Comparison of ENCODE assay signal across 9 mouse cellular contexts in the genomic region with DNA sequence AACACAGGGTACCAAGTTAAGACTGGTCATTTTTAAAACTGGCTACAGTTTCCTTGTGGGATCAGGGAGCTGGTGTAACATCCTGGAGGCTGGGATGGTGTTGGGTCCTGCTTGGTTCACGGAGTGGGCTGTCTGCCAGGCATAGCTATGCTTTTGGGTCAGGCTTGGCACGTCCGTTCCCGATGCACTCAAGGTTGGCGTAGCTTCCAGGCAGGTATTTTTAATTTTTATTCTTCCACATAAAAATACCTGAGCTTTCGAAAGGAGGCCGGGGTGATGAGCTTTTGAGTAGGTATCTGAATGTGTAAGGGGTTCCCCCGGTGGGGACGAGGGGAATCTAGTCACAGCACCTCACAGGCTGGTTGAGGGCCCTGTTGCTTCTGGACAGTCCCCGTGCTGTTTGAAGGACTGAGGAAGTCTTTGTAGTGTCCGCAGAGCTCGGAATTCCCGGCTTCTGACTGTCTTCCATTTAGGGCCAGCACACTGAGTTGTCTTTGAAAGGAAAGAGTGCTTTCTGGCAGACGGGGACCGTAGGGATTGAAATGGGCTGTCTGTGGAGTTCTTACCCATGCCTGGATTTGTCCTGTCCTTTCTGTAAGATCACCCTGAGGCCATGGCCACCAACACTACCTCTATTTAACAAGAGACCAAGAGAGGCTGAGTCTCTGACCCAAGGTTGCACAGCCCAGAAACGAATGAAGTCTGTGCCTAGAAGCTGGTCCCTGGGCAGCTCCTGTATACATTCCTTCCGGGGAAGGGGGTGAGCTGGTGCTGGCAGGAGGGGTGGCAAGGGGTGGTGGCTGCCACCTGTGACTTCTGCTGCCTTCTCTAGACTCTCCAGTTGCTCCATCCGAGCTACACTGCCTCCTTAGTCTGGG. TPM values are rescaled to one million over a fixed set of nuclear protein-coding genes. Genes with fewer than 3 reads are reported as not detected.
A peak's percentile ranks its signal among the peaks of the same experiment; 100 is the strongest.
DNase-seq lines count a peak whose midpoint lies in the region; ATAC-seq lines count a peak whose summit lies in the region.
"Had no signal": no experiment of that assay in that cellular context is flagged by ENCODE, and none has a peak within 500 bp of the region (broad histone marks: within the 10 kb centered on the region; RNA-seq: fewer than 3 reads in every experiment).

No protein-coding gene starts in this region.

- no peak for ATAC-seq in megakaryocyte, adult 5-6 weeks (ENCODE audit: poor library complexity, severe bottlenecking)
- ATAC-seq in embryonic facial prominence, embryonic 11.5 days (replicated peaks; ENCODE audit: insufficient number of reproducible peaks, low FRiP score, low TSS enrichment, low read depth): no peak
- ATAC-seq in hindbrain, embryonic 13.5 days (ENCODE audit: low FRiP score): no peak
- no peak for ATAC-seq in liver, embryonic 11.5 days (replicated peaks; ENCODE audit: low FRiP score)
- no peak for ATAC-seq in neural tube, embryonic 13.5 days (ENCODE audit: low read depth)
- ATAC-seq in inflammation-experienced regulatory T-cells, adult 6 months: no peak

- H3K36me3 ChIP-seq in megakaryocyte, embryonic 14.5 days (replicated peaks; ENCODE audit: low read length): peaks cover 18% of the 10 kb centered on the region
- no peaks in the 10 kb centered on the region for H3K36me3 ChIP-seq in embryonic facial prominence, embryonic 11.5 days (replicated peaks; ENCODE audit: control insufficient read depth, insufficient read depth, low read depth, low read length)
- no peaks in the 10 kb centered on the region for H3K36me3 ChIP-seq in hindbrain, embryonic 13.5 days
- no peaks in the 10 kb centered on the region for H3K36me3 ChIP-seq in liver, embryonic 11.5 days (ENCODE audit: control insufficient read depth, insufficient read depth, low read length)
- 0 out of 2 replicates have a peak, but pooled peaks cover 4% of the 10 kb centered on the region for H3K36me3 ChIP-seq in neural tube, embryonic 13.5 days

- peak overlapping the region; percentile 99 for H3K4me3 ChIP-seq in megakaryocyte, embryonic 14.5 days (replicated peaks)
- peak overlapping the region; percentile 98 for H3K4me3 ChIP-seq in embryonic facial prominence, embryonic 11.5 days (ENCODE audit: low read depth, low read length)
- H3K4me3 ChIP-seq in hindbrain, embryonic 13.5 days: peak overlapping the region; percentile 84
- peak overlapping the region; percentile 91 for H3K4me3 ChIP-seq in liver, embryonic 11.5 days (ENCODE audit: low read depth, low read length)
- peak overlapping the region; percentile 90 for H3K4me3 ChIP-seq in neural tube, embryonic 13.5 days

- H3K9ac ChIP-seq in embryonic facial prominence, embryonic 11.5 days (replicated peaks; ENCODE audit: low read length): peak overlapping the region; percentile 90
- H3K9ac ChIP-seq in hindbrain, embryonic 13.5 days: peak overlapping the region; percentile 90
- peak overlapping the region; percentile 87 for H3K9ac ChIP-seq in liver, embryonic 11.5 days (ENCODE audit: low read depth, low read length)
- peak overlapping the region; percentile 94 for H3K9ac ChIP-seq in neural tube, embryonic 13.5 days

- H3K27me3 ChIP-seq in megakaryocyte, embryonic 14.5 days (replicated peaks): peaks cover 2% of the 10 kb centered on the region
- no peaks in the 10 kb centered on the region for H3K27me3 ChIP-seq in embryonic facial prominence, embryonic 11.5 days (ENCODE audit: control insufficient read depth, insufficient read depth, low read length)
- H3K27me3 ChIP-seq in hindbrain, embryonic 13.5 days: no peaks in the 10 kb centered on the region
- H3K27me3 ChIP-seq in liver, embryonic 11.5 days (replicated peaks; ENCODE audit: control insufficient read depth, insufficient read depth, low read length): no peaks in the 10 kb centered on the region
- no peaks in the 10 kb centered on the region for H3K27me3 ChIP-seq in neural tube, embryonic 13.5 days

- H3K4me2 ChIP-seq in embryonic facial prominence, embryonic 11.5 days (ENCODE audit: low read depth, low read length): peak overlapping the region; percentile 54
- peak overlapping the region; percentile 81 for H3K4me2 ChIP-seq in hindbrain, embryonic 13.5 days
- peak overlapping the region; percentile 94 for H3K4me2 ChIP-seq in liver, embryonic 11.5 days
- peak overlapping the region; percentile 81 for H3K4me2 ChIP-seq in neural tube, embryonic 13.5 days

- DNase-seq in embryonic facial prominence, embryonic 11.5 days (ENCODE audit: low spot score): no peak
- no peak for DNase-seq in liver, embryonic 11.5 days (ENCODE audit: low spot score)
- DNase-seq in spleen, adult 12 weeks (ENCODE audit: low spot score): no peak

- H3K4me1 ChIP-seq in megakaryocyte, embryonic 14.5 days: peaks cover 63% of the 10 kb centered on the region
- peaks cover 12% of the 10 kb centered on the region for H3K4me1 ChIP-seq in embryonic facial prominence, embryonic 11.5 days (ENCODE audit: control insufficient read depth, insufficient read depth, low read length)
- peaks cover 37% of the 10 kb centered on the region for H3K4me1 ChIP-seq in hindbrain, embryonic 13.5 days (replicated peaks)
- peaks cover 33% of the 10 kb centered on the region for H3K4me1 ChIP-seq in liver, embryonic 11.5 days (replicated peaks; ENCODE audit: control insufficient read depth, insufficient read depth, low read length)
- peaks cover 38% of the 10 kb centered on the region for H3K4me1 ChIP-seq in neural tube, embryonic 13.5 days (replicated peaks)

- peaks cover 6% of the 10 kb centered on the region for H3K9me3 ChIP-seq in megakaryocyte, embryonic 14.5 days
- no peaks in the 10 kb centered on the region for H3K9me3 ChIP-seq in embryonic facial prominence, embryonic 11.5 days (replicated peaks; ENCODE audit: control insufficient read depth, low read length)
- H3K9me3 ChIP-seq in hindbrain, embryonic 13.5 days: no peaks in the 10 kb centered on the region
- H3K9me3 ChIP-seq in liver, embryonic 11.5 days (ENCODE audit: control insufficient read depth, low read length): no peaks in the 10 kb centered on the region
- no peaks in the 10 kb centered on the region for H3K9me3 ChIP-seq in neural tube, embryonic 13.5 days

- H3K27ac ChIP-seq in embryonic facial prominence, embryonic 11.5 days (replicated peaks; ENCODE audit: low read depth, low read length): no peak overlapping the region; the same call in 1 of the 2 replicates
- 0 out of 2 replicates have a peak overlapping the region, but pooled peaks have one; percentile 35 for H3K27ac ChIP-seq in hindbrain, embryonic 13.5 days
- H3K27ac ChIP-seq in liver, embryonic 11.5 days (ENCODE audit: low read depth, low read length): no peak overlapping the region
- H3K27ac ChIP-seq in neural tube, embryonic 13.5 days (replicated peaks): peak overlapping the region; percentile 30

- 34% methylated on average over 18 of the region's 18 CpGs for WGBS in embryonic facial prominence, embryonic 11.5 days
- WGBS in hindbrain, embryonic 13.5 days: 51% methylated on average over 18 of the region's 18 CpGs
- 56% methylated on average over 18 of the region's 18 CpGs for WGBS in liver, embryonic 11.5 days
- WGBS in neural tube, embryonic 13.5 days: 51% methylated on average over 18 of the region's 18 CpGs

RNA-seq across cellular contexts. Expression of a gene that starts 1.7 kb away (rescaled TPM):
- 63.1 and 67.7 TPM in 2 replicates for polyA plus RNA-seq in megakaryocyte, embryonic 14.5 days (2012; ENCODE audit: insufficient read depth, low replicate concordance)
- 81.3 and 93.8 TPM in 2 replicates for total RNA-seq in megakaryocyte, adult 5-6 weeks (2015)
- total RNA-seq in megakaryocyte, adult 5-6 weeks (2017): 151 and 199 TPM in 2 replicates
- polyA plus RNA-seq in embryonic facial prominence, embryonic 11.5 days (2014; fragmentation: Nextera tagmentation; extraction: Ambion mirVana): 12.9 and 13.8 TPM in 2 replicates
- 19.9 and 23.4 TPM in 2 replicates for polyA plus RNA-seq in hindbrain, embryonic 13.5 days (2015; fragmentation: Nextera tagmentation; extraction: Ambion mirVana)
- polyA plus RNA-seq in liver, embryonic 11.5 days (2014; fragmentation: Nextera tagmentation; extraction: Ambion mirVana): 12.4 and 14.0 TPM in 2 replicates
- polyA plus RNA-seq in neural tube, embryonic 13.5 days (2015; fragmentation: Nextera tagmentation; extraction: Ambion mirVana): 26.5 and 26.6 TPM in 2 replicates
- 10 to 100 TPM; 13.7 to 22.1 (median 16.7) TPM for polyA plus RNA-seq in inflammation-experienced regulatory T-cells, adult 6 months (2017; shearing (Covaris generic))

RNA-seq across cellular contexts. Expression of a gene that starts 23.7 kb away (rescaled TPM):
- polyA plus RNA-seq in megakaryocyte, embryonic 14.5 days (2012; ENCODE audit: insufficient read depth, low replicate concordance): 3.1 TPM in 1 of 2 replicates, not detected in the other
- total RNA-seq in megakaryocyte, adult 5-6 weeks (2015): 3.6 and 5.4 TPM in 2 replicates
- 2.0 and 3.3 TPM in 2 replicates for total RNA-seq in megakaryocyte, adult 5-6 weeks (2017)
- polyA plus RNA-seq in embryonic facial prominence, embryonic 11.5 days (2014; fragmentation: Nextera tagmentation; extraction: Ambion mirVana): 12.7 and 17.2 TPM in 2 replicates
- 30.0 TPM in 2 replicates for polyA plus RNA-seq in hindbrain, embryonic 13.5 days (2015; fragmentation: Nextera tagmentation; extraction: Ambion mirVana)
- polyA plus RNA-seq in liver, embryonic 11.5 days (2014; fragmentation: Nextera tagmentation; extraction: Ambion mirVana): 14.8 and 15.2 TPM in 2 replicates
- polyA plus RNA-seq in neural tube, embryonic 13.5 days (2015; fragmentation: Nextera tagmentation; extraction: Ambion mirVana): 26.8 and 33.0 TPM in 2 replicates
- 10 to 100 TPM; 12.0 to 18.5 (median 14.8) TPM for polyA plus RNA-seq in inflammation-experienced regulatory T-cells, adult 6 months (2017; shearing (Covaris generic))

RNA-seq across cellular contexts. Expression of a gene that starts 42.2 kb away (rescaled TPM):
- not detected in 2 replicates for polyA plus RNA-seq in megakaryocyte, embryonic 14.5 days (2012; ENCODE audit: insufficient read depth, low replicate concordance)
- not detected in 2 replicates for total RNA-seq in megakaryocyte, adult 5-6 weeks (2015)
- not detected in 2 replicates for total RNA-seq in megakaryocyte, adult 5-6 weeks (2017)
- not detected in 2 replicates for polyA plus RNA-seq in embryonic facial prominence, embryonic 11.5 days (2014; fragmentation: Nextera tagmentation; extraction: Ambion mirVana)
- not detected in 2 replicates for polyA plus RNA-seq in hindbrain, embryonic 13.5 days (2015; fragmentation: Nextera tagmentation; extraction: Ambion mirVana)
- polyA plus RNA-seq in liver, embryonic 11.5 days (2014; fragmentation: Nextera tagmentation; extraction: Ambion mirVana): 0.89 and 1.2 TPM in 2 replicates
- 0.95 TPM in 1 of 2 replicates, not detected in the other for polyA plus RNA-seq in neural tube, embryonic 13.5 days (2015; fragmentation: Nextera tagmentation; extraction: Ambion mirVana)
- polyA plus RNA-seq in inflammation-experienced regulatory T-cells, adult 6 months (2017; shearing (Covaris generic)): not detected
- total RNA-seq: neutrophil, adult 5-6 weeks had no signal

RNA-seq across cellular contexts. Expression of a gene that starts 51.0 kb away (rescaled TPM):
- 975 and 2,538 TPM in 2 replicates for polyA plus RNA-seq in megakaryocyte, embryonic 14.5 days (2012; ENCODE audit: insufficient read depth, low replicate concordance)
- total RNA-seq in megakaryocyte, adult 5-6 weeks (2015): 1,875 and 2,228 TPM in 2 replicates
- total RNA-seq in megakaryocyte, adult 5-6 weeks (2017): 1,202 and 1,250 TPM in 2 replicates
- 1,437 and 1,529 TPM in 2 replicates for polyA plus RNA-seq in embryonic facial prominence, embryonic 11.5 days (2014; fragmentation: Nextera tagmentation; extraction: Ambion mirVana)
- 895 and 907 TPM in 2 replicates for polyA plus RNA-seq in hindbrain, embryonic 13.5 days (2015; fragmentation: Nextera tagmentation; extraction: Ambion mirVana)
- 2,436 and 2,466 TPM in 2 replicates for polyA plus RNA-seq in liver, embryonic 11.5 days (2014; fragmentation: Nextera tagmentation; extraction: Ambion mirVana)
- polyA plus RNA-seq in neural tube, embryonic 13.5 days (2015; fragmentation: Nextera tagmentation; extraction: Ambion mirVana): 767 and 869 TPM in 2 replicates
- polyA plus RNA-seq in inflammation-experienced regulatory T-cells, adult 6 months (2017; shearing (Covaris generic)): 1,000 to 10,000 TPM; 3,093 to 3,894 (median 3,885) TPM

RNA-seq across cellular contexts. Expression of a gene that starts 56.8 kb away (rescaled TPM):
- 25.1 and 30.4 TPM in 2 replicates for polyA plus RNA-seq in megakaryocyte, embryonic 14.5 days (2012; ENCODE audit: insufficient read depth, low replicate concordance)
- total RNA-seq in megakaryocyte, adult 5-6 weeks (2015): 9.0 and 9.2 TPM in 2 replicates
- total RNA-seq in megakaryocyte, adult 5-6 weeks (2017): 13.2 and 13.4 TPM in 2 replicates
- polyA plus RNA-seq in embryonic facial prominence, embryonic 11.5 days (2014; fragmentation: Nextera tagmentation; extraction: Ambion mirVana): 29.3 and 31.4 TPM in 2 replicates
- polyA plus RNA-seq in hindbrain, embryonic 13.5 days (2015; fragmentation: Nextera tagmentation; extraction: Ambion mirVana): 42.2 and 42.4 TPM in 2 replicates
- polyA plus RNA-seq in liver, embryonic 11.5 days (2014; fragmentation: Nextera tagmentation; extraction: Ambion mirVana): 51.0 and 55.6 TPM in 2 replicates
- 36.5 and 39.3 TPM in 2 replicates for polyA plus RNA-seq in neural tube, embryonic 13.5 days (2015; fragmentation: Nextera tagmentation; extraction: Ambion mirVana)
- polyA plus RNA-seq in inflammation-experienced regulatory T-cells, adult 6 months (2017; shearing (Covaris generic)): 10 to 100 TPM; 24.7 to 36.4 (median 28.6) TPM

Comparison
In these comparisons a context has a peak if more than half of its experiments do, and no peak if none do; other contexts are left out.
1. H3K27ac ChIP-seq: peak in hindbrain, embryonic 13.5 days (single experiment) and neural tube, embryonic 13.5 days (single experiment); none in embryonic facial prominence, embryonic 11.5 days (single experiment) and liver, embryonic 11.5 days (single experiment).
2. Peak in every context shown above with its lines, with median percentiles within 50 percentile points of each other: H3K4me3 ChIP-seq, H3K4me2 ChIP-seq and H3K9ac ChIP-seq.